Mouse (Mus musculus) lung, adult 18-20 months (tissue): ENCODE measurements around the gene Zfp597.
"Not testable (repeated sequence)": the region's sequence is repeated elsewhere in the genome, so short reads cannot be mapped to it uniquely, and the experiment has no call there.

Experiments
- DNase-seq, 2 experiments: peaks; one replicate each; pipeline ENCODE4 v3.0.0; 2022; ENCODE audit warnings: mixed read lengths in 2 of 2

The Zfp597 gene

DNA sequence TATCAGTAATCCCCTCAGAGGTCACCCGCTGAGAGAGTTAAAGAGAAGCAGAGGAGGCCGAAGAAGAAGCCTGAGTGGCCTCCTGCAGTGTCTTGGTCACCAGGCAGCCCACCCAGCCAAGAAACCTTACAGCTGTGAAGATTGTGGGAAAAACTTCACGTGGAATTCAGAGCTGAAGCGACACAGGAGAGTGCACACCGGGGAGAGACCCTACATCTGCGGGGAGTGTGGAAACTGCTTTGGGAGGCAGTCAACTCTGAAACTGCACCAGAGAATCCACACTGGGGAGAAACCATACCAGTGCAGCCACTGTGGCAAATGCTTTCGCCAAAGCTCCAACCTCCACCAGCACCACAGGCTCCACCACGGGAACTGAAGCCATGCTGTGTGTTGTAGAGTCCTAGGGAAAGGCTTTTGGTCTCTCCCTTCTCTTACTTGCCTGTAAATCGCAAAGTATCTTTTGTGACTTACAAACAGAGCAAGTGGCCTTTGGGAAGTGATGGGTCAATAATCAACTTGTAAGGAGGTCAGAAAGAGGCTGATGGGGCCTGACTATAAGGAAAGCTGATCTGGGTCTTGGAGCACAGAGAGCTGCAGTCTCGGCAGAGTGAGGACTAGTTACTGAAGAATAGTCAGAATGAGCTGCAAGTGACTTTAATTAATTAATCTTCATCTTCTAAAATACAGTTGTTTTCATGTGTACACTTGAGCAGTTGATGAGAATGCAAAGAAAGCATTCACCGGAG, 29.8 kb downstream of the Zfp597 start:
- DNase-seq: no peak

DNA sequence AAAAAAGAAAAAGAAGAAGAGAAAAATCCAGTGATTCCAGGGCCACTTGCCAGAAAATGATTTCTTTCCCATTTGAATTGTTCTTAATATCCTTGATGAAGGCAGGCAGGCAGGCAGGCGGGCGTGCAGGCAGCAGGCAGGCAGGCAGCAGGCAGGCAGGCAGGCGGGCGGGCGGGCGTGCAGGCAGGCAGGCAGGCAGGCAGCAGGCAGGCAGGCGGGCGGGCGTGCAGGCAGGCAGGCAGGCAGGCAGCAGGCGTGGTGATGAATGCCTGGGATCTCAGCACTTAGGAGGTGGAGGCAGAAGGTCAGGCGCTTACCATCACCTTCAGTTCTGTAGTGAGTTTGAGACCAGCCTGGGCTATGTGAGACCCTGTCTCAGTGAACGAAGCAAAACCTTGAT, 31.8 kb downstream of the Zfp597 start:
- DNase-seq: no peak

DNA sequence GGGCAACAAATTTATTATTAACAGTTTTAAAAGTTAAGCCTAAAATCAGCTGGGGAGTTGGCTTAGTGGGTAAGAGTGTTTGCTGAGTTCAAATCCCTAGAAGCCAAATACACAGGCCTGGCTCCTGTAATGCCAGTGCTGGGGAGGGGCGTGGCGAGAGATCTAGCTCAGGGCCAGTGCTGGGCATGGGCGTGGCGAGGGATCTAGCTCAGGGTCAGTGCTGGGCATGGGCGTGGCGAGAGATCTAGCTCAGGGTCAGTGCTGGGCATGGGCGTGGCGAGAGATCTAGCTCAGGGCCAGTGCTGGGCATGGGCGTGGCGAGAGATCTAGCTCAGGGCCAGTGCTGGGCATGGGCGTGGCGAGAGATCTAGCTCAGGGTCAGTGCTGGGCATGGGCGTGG, 33.1 kb downstream of the Zfp597 start:
- DNase-seq: not testable (repeated sequence)

DNA sequence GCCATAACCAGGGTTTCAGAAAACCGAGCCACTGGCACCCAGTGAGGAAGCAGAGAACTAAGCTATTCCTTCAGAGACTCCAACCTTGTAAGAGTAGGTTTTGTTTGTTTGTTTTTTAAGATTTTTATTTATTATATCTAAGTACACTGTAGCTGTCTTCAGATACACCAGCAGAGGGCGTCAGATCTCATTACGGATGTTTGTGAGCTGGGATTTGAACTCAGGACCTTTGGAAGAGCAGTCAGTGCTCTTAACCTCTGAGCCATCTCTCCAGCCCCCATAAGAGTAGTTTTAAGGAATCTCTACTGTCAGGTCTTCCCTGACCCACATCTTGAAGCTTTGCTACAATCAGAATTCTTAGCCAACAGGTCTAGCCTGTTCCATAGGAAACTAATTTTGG, 35.9 kb downstream of the Zfp597 start:
- DNase-seq: no peak

DNA sequence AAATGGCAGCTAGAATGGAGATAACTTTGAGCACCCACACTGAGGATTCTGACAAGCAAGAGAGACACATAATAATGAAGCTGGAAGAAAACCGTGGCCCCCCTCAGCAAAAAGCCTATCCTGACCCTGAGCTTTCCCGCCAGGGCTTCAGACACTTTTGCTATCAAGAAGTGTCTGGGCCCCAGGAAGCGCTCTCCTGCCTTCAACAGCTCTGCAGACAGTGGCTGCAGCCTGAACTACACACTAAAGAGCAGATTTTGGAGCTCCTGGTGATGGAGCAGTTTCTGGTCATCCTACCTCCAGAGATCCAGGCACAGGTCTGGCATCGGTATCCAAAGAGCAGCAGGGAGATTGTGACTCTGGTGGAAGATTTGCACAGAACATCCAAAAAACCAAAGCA, 36.5 kb downstream of the Zfp597 start:
- no peak for DNase-seq

DNA sequence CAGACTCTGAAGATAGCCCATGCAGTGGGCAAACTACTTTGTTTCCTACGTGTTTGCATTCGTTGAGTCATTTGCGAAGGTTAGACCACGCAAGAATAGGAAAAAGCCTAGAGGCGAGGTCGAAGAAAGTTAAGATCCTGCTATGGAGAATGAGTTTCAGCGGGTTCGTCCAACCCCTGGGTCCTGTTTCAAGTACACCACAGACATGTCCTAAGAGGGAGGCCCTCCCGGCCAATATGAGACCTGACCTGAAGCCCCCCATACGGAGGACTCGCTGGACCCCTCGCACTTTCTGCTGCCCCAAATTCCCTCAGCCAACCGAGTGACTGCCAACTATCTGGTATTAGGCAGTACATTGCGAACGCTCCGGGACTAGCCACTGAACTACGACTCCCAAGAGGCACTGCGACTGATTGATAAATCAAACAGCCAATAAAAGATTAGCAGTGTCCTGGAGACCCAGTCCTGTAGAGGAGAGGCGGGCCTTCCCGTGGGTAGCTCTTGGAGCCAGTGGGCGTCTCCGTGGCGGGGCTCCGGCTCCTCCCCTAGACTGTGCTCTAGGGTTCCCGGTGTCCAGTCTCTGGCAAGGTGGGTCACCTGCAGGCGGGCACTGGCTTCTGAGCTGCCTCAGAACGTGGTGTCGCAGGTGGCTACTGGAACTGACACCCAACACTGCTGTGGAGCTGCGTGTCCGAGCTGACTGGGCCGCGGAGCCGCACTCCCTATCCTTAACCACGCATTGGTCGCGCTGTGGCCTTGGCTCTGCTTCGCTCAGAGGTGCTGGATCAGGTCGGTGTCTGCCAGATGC, 37.4 kb downstream of the Zfp597 start, which contains the start of gene Zfp174:
Gene Zfp174, plus strand, starts transcription at position 558 of the 808 bp plus-strand sequence.
- peak; percentile 97 to 98 for DNase-seq

DNA sequence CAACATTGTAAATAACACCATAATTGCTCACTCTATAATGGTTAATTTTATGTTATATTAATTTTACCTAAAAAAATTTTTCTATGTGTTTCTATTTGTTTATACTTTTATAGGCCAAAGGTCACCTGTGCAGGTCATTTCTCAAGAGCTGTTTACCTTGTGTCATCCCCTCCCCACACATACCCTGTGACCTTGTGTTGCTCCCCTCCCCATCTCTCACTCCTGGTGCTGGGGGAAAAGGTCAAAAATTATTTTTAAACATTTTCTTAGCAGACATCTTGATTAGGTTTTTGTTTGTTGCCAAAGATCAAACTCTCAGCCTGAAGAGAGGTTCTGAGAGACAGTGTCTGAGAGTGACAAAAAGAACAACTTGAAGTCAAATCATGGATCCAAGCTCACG, 40.6 kb downstream of the Zfp597 start:
- no peak for DNase-seq

DNA sequence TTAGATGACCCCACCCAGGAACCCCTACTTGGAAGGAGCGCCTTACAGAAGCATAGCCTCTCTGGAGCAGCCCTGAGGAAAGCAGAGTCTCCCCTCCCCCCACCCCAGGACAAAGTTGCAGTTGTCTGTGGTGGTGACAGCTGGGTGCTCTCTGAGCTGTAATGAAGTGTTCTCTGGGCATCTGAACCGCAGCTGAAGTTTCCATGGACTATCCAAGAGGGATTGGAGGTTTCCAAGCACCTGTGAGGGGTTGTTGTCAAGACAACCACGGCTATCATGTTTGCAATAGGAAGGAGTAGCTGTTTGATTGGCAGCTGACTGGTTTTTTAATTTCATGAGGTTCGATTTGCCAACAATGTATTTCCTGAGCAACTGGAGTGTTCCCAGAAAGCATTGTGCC, 41.4 kb downstream of the Zfp597 start:
- DNase-seq: no peak

DNA sequence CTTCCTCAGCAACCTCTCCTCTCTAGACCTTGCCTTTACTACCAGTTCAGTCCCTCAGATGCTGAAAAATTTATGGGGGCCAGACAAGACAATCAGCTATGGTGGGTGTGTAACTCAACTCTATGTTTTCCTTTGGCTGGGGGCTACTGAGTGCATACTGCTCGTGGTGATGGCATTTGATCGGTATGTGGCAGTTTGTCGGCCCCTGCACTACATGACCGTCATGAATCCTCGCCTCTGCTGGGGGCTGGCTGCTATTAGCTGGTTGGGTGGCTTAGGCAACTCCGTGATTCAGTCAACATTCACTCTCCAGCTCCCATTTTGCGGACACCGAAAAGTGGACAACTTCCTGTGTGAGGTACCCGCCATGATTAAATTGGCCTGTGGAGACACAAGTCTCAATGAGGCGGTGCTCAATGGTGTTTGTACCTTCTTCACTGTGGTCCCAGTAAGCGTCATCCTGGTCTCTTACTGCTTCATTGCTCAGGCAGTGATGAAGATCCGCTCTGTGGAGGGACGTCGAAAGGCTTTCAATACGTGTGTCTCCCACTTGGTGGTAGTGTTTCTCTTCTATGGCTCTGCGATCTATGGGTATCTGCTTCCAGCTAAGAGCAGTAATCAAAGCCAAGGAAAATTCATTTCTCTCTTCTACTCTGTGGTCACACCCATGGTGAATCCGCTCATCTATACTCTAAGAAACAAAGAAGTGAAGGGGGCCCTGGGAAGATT, 45.0 kb downstream of the Zfp597 start:
- no peak for DNase-seq

DNA sequence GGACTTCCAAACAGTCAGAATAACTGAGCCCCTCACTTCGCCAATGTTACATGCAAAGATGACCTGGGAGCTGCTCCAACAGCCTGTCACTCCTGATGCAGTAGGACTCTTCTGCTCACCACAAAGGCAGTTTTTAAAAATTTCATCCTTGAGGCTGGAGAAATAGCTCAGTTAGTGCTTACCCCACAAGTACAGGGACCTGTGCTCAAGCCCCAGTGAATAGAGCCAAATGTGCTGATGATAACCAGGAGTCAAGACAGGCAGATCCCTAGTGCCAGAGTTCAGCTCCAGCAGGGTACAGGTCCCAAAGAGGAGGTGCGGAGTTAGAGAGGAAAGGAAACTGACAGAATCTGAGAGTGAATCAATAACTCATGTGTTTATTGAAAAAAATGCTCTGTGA, 48.9 kb downstream of the Zfp597 start:
- no peak for DNase-seq

DNA sequence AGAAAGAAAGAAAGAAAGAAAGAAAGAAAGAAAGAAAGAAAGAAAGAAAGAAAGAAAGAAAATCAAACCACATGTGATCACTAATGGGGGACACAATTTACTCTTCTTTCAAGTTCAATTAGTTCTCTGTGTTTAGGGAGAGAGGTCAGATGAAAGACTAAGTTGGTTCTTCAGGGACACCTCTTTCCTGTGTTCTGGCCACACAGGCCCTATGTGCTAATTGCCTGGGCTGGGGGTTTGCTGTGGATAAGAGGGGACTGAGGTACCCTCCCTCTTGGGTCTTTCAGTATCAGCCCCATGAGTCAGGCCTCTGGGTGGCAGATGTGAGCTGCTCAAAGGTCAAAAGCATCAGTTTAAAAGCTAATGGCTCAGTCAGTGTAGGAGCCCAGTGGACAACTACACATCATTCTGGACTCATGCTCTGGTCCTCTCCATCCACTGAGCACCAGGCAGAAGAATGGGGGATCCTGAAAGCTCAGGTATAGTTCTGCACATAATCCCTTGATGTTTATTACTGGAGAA, 53.7 kb downstream of the Zfp597 start, which contains the start of gene Olfr15:
Gene Olfr15, plus strand, starts transcription at position 291 of the 522 bp plus-strand sequence.
- DNase-seq: no peak

DNA sequence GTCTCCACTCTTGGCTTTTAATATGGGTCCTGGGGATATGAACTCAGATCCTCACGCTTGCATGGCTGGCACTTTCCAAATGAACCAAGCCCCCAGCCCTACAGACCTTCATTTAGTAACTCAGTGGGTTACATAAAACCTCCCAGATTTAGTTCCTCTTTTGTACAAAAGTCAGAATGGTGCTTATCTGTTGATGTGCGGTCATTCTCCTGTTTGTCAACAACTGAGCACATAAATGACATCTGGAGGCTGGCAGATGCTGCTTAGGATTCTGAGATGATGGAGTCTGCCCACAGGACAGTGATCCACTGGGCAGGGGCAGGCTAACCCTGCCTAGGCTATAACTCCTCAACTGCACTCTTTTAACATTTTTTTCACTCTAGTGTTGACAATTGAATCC, 54.6 kb downstream of the Zfp597 start:
- no peak for DNase-seq

DNA sequence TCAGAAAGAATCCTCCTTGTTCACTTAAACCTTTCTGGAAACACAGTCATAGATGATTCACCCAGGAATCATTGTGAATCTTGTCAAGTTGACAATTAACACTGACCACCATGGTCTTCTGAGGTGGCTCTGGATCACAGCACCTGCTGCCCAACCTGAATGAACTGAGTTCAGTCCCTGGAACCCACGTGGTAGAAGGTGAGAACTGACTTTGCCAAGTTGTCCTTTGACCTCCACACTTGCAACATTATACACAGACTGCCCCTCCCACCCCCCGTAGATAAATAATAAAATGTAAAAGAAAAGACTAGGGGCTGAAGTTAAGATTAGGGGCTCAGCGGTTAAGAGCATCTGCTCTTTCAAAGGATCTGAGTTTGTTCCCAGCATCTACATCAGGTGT, 56.3 kb downstream of the Zfp597 start:
- no peak for DNase-seq

DNA sequence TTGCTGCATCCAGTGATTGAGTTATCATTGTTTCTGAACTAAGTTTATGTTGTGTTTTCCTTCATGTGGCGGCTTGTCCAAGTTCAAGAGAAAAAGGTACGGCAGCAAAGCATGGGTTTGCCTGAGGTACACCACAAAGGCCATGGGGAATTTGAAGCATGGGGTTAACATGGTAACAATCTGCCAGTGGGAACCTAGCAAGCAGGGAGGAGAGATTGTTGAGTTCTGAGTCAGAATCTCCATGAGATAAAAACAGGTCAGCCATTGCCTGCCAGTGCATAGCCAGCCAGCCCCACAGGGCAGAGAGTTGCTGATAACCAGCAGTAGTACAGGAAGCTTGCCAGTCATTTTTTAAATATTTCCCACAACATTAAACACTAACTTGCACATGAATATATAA, 64.2 kb downstream of the Zfp597 start:
- no peak for DNase-seq

DNA sequence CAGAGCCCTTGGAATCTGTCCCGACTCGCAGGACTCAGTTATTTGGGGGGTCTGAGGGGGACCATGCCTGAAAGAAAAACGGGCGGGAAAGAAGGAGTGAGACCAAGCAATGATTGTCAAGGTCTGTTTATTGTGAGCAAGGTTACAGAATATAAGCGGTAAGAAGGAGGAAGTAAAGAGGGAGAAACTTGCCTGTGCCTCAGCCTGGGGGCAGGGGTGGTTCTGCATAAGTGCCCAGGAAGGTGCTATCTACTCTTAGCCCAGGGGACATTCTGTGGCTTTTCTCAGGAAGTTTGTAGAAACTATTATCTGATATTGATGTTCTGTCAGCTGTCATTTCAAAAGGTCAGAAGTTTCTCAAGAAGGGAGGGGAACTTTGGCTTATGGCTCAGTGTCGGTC, 69.7 kb downstream of the Zfp597 start:
- DNase-seq: not testable (repeated sequence)
